Mouse (Mus musculus) lung, embryonic 15.5 days (tissue): ENCODE data around the gene Ddah1. TPM values are rescaled to one million over a fixed set of nuclear protein-coding genes. Genes with fewer than 3 reads are reported as not detected.

ENCODE experiments used
- ATAC-seq: fragments of 200-750 bp; cut with Nextera tagmentation; 2 replicates; pipeline ENCODE4 v1.8.0; 2017; ENCODE audit warnings: moderate number of reproducible peaks, borderline replicate concordance; ENCODE audit not compliant: low FRiP score, low TSS enrichment; ENCODE audit errors: extremely low read depth
- H3K27ac ChIP-seq: fragments of 300-500 bp; sonication (generic); 2 replicates; pipeline ENCODE4 v1.5.1; 2015; ENCODE audit warnings: moderate library complexity, mild to moderate bottlenecking, inconsistent platforms
- H3K27me3 ChIP-seq: fragments of 300-500 bp; sonication (generic); 2 replicates; pipeline ENCODE4 v1.6.1; 2015; ENCODE audit warnings: inconsistent platforms
- H3K36me3 ChIP-seq: fragments of 300-500 bp; sonication (generic); 2 replicates; pipeline ENCODE4 v1.6.1; 2015; ENCODE audit warnings: inconsistent platforms
- H3K4me1 ChIP-seq: fragments of 300-500 bp; sonication (generic); 2 replicates; pipeline ENCODE4 v1.6.1; 2015; ENCODE audit warnings: inconsistent platforms
- H3K4me2 ChIP-seq: fragments of 300-500 bp; sonication (generic); 2 replicates; pipeline ENCODE4 v1.6.1; 2015; ENCODE audit warnings: inconsistent platforms, mild to moderate bottlenecking, moderate library complexity
- H3K4me3 ChIP-seq: fragments of 300-500 bp; sonication (generic); 2 replicates; pipeline ENCODE4 v1.5.1; 2015; ENCODE audit warnings: mild to moderate bottlenecking, inconsistent platforms
- H3K9ac ChIP-seq: fragments of 300-500 bp; sonication (generic); 2 replicates; pipeline ENCODE4 v1.6.1; 2015; ENCODE audit warnings: inconsistent platforms
- H3K9me3 ChIP-seq: fragments of 300-500 bp; sonication (generic); 2 replicates; pipeline ENCODE4 v1.6.1; 2016; ENCODE audit warnings: inconsistent platforms
- WGBS: fragments of 180-500 bp; shearing (Covaris S2); methylation state at CpG from one replicate; pipeline ENCODE4 v1.1.7; 2015; 5-methylcytosine and 5-hydroxymethylcytosine counted together
- polyA plus RNA-seq: library from polyadenylated mRNA; unstranded; fragments of >200 nt; fragmentation: Nextera tagmentation; extraction: Ambion mirVana; gene quantifications from 2 replicates; pipeline ENCODE4 v1.2.1, GENCODE M21; 2015

The Ddah1 gene
- polyA plus RNA-seq, 1 experiment from 2014 or later = 27.7 TPM

DNA sequence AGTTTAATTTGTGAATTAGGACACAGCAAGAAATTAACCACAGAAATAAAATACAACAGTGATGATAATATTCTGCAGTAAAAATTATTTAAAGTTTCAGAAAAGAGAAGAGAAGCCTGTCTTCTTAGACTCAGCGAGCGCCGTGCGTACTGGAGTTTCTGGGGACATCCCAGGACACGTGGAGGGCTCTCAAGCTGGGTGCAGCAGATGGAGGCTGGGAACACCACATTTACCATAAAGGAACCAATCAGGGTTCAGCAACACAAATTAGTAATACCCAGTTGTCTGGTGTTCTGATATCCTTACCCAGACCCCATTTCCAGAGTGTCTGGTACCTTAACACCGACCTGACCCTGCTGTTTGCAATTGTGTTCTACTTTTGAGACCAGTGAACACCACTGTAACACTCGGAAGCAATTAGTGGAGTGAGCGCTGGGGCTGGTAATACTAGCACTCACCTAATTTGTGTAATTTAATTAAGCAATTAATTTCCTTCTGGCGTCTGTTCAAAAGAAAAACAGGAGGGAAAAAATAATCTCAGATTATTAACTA lies 14.9 kb upstream of the Ddah1 start:
- Histone ChIP-seq H3K4me1 (no peaks in the 10 kb centered on the region), H3K4me3 (no peak overlapping the region), H3K36me3 (no peaks in the 10 kb centered on the region), H3K4me2 (no peak overlapping the region), H3K27me3 (no peaks in the 10 kb centered on the region), H3K9ac (no peak overlapping the region), H3K27ac (no peak overlapping the region), H3K9me3 (no peaks in the 10 kb centered on the region)
- no peak for ATAC-seq
- 79% methylated on average over 9 of the region's 9 CpGs for WGBS

DNA sequence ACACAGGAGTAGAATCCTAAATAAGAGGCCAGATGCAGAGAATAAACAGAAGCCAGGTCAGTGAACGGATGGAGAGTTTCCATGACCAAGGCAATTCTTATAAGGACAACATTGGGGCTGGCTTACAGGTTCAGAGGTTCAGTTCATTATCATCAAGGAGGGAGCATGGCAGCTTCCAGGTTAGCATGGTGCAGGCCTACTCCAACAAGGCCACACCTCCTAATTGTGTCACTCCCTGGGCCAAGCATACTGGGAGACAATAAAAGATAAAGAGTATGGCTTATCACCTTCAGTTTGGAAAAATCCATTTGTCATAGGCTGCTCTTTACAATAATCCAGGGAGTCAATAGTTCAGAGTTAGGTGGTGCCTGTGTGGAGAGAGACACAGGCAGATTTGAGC lies 9.8 kb upstream of the Ddah1 start:
- Histone ChIP-seq H3K27me3 (no peaks in the 10 kb centered on the region), H3K27ac (no peak overlapping the region), H3K9me3 (no peaks in the 10 kb centered on the region), H3K36me3 (no peaks in the 10 kb centered on the region), H3K4me2 (no peak overlapping the region), H3K4me1 (no peaks in the 10 kb centered on the region), H3K9ac (no peak overlapping the region), H3K4me3 (no peak overlapping the region)
- no peak for ATAC-seq
- 83% methylated on average over 1 of the region's 1 CpGs for WGBS

DNA sequence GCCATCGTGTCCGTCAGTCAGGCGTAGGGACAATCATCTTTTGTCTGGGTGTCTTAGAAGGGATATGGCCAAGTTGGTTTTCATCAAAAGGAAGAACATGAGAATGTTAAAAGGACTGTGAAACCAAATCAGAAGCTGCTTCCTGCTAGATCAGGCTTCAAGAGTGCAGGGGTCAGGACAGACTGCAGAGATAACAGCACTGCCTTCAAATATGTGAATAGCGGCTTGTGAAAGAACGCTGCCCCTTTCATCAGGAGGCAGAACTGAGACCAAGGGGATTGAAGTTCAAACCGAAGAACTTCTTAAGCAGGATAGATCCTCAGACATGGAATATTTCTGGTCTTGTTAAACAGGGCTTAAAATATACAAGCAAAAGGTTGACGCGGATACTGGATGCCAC lies 2.0 kb upstream of the Ddah1 start:
- WGBS = 64% methylated on average over 8 of the region's 8 CpGs
- H3K9me3 ChIP-seq = no peaks in the 10 kb centered on the region
- no peak for ATAC-seq
- no peak overlapping the region for H3K27ac ChIP-seq
- H3K4me2 ChIP-seq = no peak overlapping the region
- peaks cover 22% of the 10 kb centered on the region for H3K4me1 ChIP-seq
- H3K4me3 ChIP-seq = no peak overlapping the region
- no peak overlapping the region for H3K9ac ChIP-seq
- H3K27me3 ChIP-seq = peaks cover 18% of the 10 kb centered on the region
- H3K36me3 ChIP-seq = no peaks in the 10 kb centered on the region

- Histone ChIP-seq H3K4me2 (no peak overlapping the region), H3K36me3 (no peaks in the 10 kb centered on the region), H3K9ac (no peak overlapping the region), H3K27me3 (peaks cover 18% of the 10 kb centered on the region), H3K27ac (no peak overlapping the region), H3K4me3 (no peak overlapping the region), H3K9me3 (no peaks in the 10 kb centered on the region), H3K4me1 (peaks cover 22% of the 10 kb centered on the region)
- WGBS = 40% methylated on average over 8 of the region's 8 CpGs
- no peak for ATAC-seq
These were observed 1.3 kb upstream of the Ddah1 start for GRCm38 (mm10) chr3:145757177-145757576.

- Histone ChIP-seq H3K36me3 (no peaks in the 10 kb centered on the region), H3K4me3 (peak overlapping the region; percentile 65), H3K4me2 (peak overlapping the region; percentile 100), H3K4me1 (peaks cover 22% of the 10 kb centered on the region), H3K27me3 (peaks cover 18% of the 10 kb centered on the region), H3K9ac (no peak overlapping the region), H3K9me3 (no peaks in the 10 kb centered on the region), H3K27ac (no peak overlapping the region)
- no peak for ATAC-seq
- WGBS = 30% methylated on average over 4 of the region's 4 CpGs
These were observed 631 bp upstream of the Ddah1 start for GRCm38 (mm10) chr3:145757844-145758243.

GRCm38 (mm10) chr3:145759379-145760209 lies 1.1 kb downstream of the Ddah1 start:
- peak; percentile 52; the same call in 1 of the 2 replicates for ATAC-seq
- Histone ChIP-seq H3K4me3 (peak overlapping the region; percentile 65), H3K9me3 (no peaks in the 10 kb centered on the region), H3K4me1 (peaks cover 22% of the 10 kb centered on the region), H3K36me3 (no peaks in the 10 kb centered on the region), H3K27me3 (peaks cover 18% of the 10 kb centered on the region), H3K9ac (0 out of 2 replicates have a peak overlapping the region, but pooled peaks have one; percentile 62), H3K4me2 (peak overlapping the region; percentile 100), H3K27ac (no peak overlapping the region)
- 17% methylated on average over 14 of the region's 14 CpGs for WGBS

DNA sequence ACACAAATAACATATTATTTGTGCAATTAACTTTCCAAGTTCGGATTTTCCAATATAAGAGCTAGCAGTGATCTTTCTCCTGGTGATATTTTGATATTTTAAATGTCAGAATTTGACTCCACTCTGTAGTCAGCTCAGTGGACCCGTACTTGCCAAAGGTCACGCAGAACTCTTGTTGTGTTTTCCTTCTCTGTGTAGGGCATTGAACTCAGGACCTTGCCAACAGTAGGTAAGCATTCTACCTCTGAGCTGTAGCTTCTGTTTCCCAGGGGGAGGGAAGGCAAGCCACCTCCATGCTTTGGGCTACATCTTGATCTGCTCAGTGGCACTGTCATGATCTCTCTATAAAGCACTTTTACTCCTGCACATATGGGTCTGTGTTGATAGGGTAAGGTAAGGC lies 2.1 kb downstream of the Ddah1 start:
- Histone ChIP-seq H3K4me2 (no peak overlapping the region), H3K27ac (no peak overlapping the region), H3K36me3 (no peaks in the 10 kb centered on the region), H3K9me3 (no peaks in the 10 kb centered on the region), H3K4me1 (peaks cover 22% of the 10 kb centered on the region), H3K9ac (no peak overlapping the region), H3K27me3 (peaks cover 18% of the 10 kb centered on the region), H3K4me3 (no peak overlapping the region)
- ATAC-seq = no peak
- WGBS = 92% methylated on average over 3 of the region's 3 CpGs

- no peak overlapping the region for H3K9ac ChIP-seq
These were observed 3.2 kb downstream of the Ddah1 start for GRCm38 (mm10) chr3:145761501-145762170.

DNA sequence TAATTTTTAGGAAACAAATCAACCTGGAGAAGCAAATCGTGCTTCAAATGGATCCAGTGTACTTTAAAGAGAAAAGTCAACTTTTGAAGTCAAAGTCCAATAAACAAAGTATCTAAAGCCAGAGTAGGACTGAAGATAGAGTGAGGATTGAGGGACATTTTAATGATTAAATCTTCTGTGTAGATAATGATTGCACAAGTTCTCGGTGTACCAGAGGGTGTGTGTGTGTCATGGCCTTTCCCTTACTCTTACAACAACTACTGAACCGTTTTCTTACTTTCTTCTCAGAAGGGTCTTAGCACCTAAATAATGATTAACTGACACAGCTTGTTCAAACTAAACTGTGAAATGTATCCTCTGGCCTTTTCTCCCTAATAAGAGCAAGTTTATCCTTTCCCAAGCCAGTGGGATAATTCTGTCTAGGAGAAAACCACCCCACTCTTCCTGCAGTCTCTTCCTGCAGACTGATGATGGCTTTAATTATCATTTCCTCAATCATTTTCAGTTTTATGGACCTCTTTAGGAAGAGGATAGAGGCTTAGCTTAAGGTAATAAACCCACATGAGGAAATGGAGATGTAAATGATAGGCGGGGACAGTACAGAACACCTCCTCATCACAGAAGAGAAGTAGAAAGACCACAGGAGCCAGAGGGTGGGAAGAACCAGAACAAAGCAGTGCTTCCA lies 4.6 kb downstream of the Ddah1 start:
- Histone ChIP-seq H3K4me3 (no peak overlapping the region), H3K9ac (no peak overlapping the region), H3K27ac (no peak overlapping the region), H3K9me3 (no peaks in the 10 kb centered on the region), H3K27me3 (peaks cover 9% of the 10 kb centered on the region), H3K4me2 (no peak overlapping the region), H3K4me1 (peaks cover 13% of the 10 kb centered on the region), H3K36me3 (no peaks in the 10 kb centered on the region)
- no peak for ATAC-seq
- WGBS = 61% methylated on average over 4 of the region's 4 CpGs

More at GRCm38 (mm10) chr3:145761501-145762170, 3.2 kb downstream of the Ddah1 start:
- Histone ChIP-seq H3K4me2 (no peak overlapping the region), H3K27ac (no peak overlapping the region), H3K4me1 (peaks cover 22% of the 10 kb centered on the region), H3K36me3 (no peaks in the 10 kb centered on the region), H3K27me3 (peaks cover 18% of the 10 kb centered on the region), H3K9me3 (no peaks in the 10 kb centered on the region), H3K4me3 (no peak overlapping the region)
- ATAC-seq = no peak
- WGBS = 67% methylated on average over 3 of the region's 3 CpGs

- no peaks in the 10 kb centered on the region for H3K9me3 ChIP-seq
- peaks cover 6% of the 10 kb centered on the region; the same call in 1 of the 2 replicates for H3K27me3 ChIP-seq
- no peak overlapping the region for H3K4me3 ChIP-seq
- H3K9ac ChIP-seq = no peak overlapping the region
- no peak overlapping the region for H3K4me2 ChIP-seq
- ATAC-seq = no peak
- H3K36me3 ChIP-seq = no peaks in the 10 kb centered on the region
- no peak overlapping the region for H3K27ac ChIP-seq
- 89% methylated on average over 3 of the region's 3 CpGs for WGBS
- H3K4me1 ChIP-seq = peaks cover 10% of the 10 kb centered on the region; the same call in 1 of the 2 replicates
These were observed 5.1 kb downstream of the Ddah1 start for GRCm38 (mm10) chr3:145763642-145763972.

GRCm38 (mm10) chr3:145764416-145764815 lies 5.9 kb downstream of the Ddah1 start:
- 84% methylated on average over 2 of the region's 2 CpGs for WGBS
- no peak overlapping the region for H3K27ac ChIP-seq
- ATAC-seq = no peak

More at GRCm38 (mm10) chr3:145764416-145764815, 5.9 kb downstream of the Ddah1 start:
- no peak overlapping the region for H3K4me2 ChIP-seq
- no peak overlapping the region for H3K9ac ChIP-seq
- H3K9me3 ChIP-seq = no peaks in the 10 kb centered on the region
- H3K27me3 ChIP-seq = peaks cover 6% of the 10 kb centered on the region; the same call in 1 of the 2 replicates
- H3K4me3 ChIP-seq = no peak overlapping the region
- no peaks in the 10 kb centered on the region for H3K36me3 ChIP-seq
- H3K4me1 ChIP-seq = peaks cover 4% of the 10 kb centered on the region; the same call in 1 of the 2 replicates
